Mouse (Mus musculus): ENCODE measurements at regions not wholly inside any gene's neighbourhood (a gene's known extent, or its start where the extent isn't known, plus 50 kb on each side); places are given as distances from the start of the nearest gene placed in this dataset.
"Not testable (repeated sequence)": the region's sequence is repeated elsewhere in the genome, so short reads cannot be mapped to it uniquely, and the experiment has no call there.

GRCm38 (mm10) chr6:67954570-67954969, 419.0 kb upstream of the Tacstd2 start:
- DNase-seq (ENCODE audit: low spot score in 2 of 2), result not testable (repeated sequence)

DNA sequence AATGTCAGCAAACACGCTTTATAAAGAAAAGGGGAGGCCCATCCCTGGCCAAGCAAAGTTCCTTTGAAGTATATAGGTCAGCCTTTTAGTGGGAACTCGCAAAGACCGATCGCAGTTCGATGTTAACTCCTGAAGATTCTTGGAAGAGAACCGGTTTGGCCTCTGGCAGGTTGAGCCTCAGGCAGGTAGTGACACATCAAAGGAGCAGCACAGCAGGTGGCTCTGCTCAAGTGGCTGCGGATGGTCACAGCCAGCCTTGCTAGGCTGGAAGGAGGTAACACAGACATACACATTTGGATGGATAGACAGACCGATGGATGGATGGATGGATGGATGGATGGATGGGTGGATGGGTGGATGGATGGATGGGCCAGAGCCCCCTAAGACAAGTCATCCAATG, 395.9 kb upstream of the Tacstd2 start:
- not testable (repeated sequence) for DNase-seq (ENCODE audit: low spot score in 2 of 2)

- no peak for DNase-seq (ENCODE audit: low spot score in 2 of 2)
Observed at GRCm38 (mm10) chr6:67922537-67922936, 386.9 kb upstream of the Tacstd2 start.

DNA sequence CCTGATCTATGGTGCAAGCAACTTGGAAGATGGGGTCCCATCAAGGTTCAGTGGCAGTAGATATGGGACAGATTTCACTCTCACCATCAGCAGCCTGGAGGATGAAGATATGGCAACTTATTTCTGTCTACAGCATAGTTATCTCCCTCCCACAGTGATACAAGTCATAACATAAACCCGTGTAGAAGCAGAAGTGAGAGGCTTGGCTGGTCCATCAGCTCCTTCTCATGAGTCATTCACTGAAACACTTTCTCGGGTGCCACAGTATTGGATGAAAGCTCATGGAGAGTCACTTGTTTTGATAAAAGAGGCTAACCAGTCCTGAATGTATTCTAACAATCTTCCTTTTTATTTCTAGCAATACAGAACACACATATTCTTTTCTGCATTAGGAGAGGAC, 378.3 kb upstream of the Tacstd2 start:
- DNase-seq (ENCODE audit: low spot score in 2 of 2), result no peak

- no peak for DNase-seq (ENCODE audit: low spot score in 2 of 2)
Observed at GRCm38 (mm10) chr6:67913309-67913708, 377.7 kb upstream of the Tacstd2 start.

DNA sequence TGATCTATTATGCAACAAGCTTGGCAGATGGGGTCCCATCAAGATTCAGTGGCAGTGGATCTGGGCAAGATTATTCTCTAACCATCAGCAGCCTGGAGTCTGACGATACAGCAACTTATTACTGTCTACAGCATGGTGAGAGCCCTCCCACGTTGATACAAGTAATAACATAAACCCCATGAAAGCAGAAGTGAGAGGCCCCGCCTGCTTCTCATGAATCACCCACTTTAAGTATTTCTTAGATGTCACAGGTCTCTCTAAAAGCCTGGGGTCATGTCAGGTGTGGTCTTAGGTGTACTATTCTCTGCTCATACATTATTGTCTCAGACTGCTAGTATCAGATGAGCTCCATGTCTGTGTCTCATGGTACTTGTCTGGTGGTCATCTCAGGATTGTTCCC, 360.9 kb upstream of the Tacstd2 start:
- no peak for DNase-seq (ENCODE audit: low spot score in 2 of 2)

DNA sequence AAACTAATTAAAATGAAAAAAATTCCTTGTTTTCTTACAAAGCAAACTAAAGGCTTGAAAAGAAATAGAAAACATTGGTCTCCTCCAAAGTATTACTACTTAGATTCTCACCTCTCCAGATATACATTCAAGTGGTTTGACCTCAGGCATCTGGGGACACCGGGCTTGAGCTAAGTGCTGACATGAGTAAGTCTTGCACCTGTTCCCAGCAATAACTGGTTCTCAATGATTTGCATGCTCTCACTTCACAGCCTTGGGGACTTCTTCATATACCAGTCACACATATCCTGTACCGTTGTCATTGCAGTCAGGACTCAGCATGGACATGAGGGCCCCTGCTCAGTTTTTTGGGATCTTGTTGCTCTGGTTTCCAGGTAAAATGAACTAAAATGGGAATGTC, 360.3 kb upstream of the Tacstd2 start:
- DNase-seq (ENCODE audit: low spot score in 2 of 2), result no peak

- no peak for DNase-seq (ENCODE audit: low spot score in 2 of 2)
Observed at GRCm38 (mm10) chr6:67887586-67887985, 352.0 kb upstream of the Tacstd2 start.

DNA sequence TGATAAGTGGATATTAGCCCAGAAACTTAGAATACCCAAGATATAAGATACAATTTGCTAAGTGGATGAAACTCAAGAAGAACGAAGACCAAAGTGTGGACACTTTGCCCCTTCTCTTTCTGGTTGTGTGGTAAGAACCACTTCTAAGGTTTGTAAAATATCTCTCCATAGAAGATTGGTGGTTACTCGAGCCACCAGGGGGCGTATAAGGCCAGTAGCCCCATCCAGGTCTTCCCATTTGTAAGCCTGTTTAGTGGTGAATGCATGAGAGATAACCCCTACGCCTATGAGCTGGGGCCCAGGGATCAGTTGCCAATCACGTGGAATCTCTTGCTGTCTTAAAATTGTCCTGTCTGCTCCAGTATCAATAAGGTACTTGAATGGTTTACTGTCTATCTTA, 349.3 kb upstream of the Tacstd2 start:
- DNase-seq (ENCODE audit: low spot score in 2 of 2), result no peak

- not testable (repeated sequence) for DNase-seq (ENCODE audit: low spot score in 2 of 2)
Observed at GRCm38 (mm10) chr6:67881476-67881875, 345.9 kb upstream of the Tacstd2 start.

DNA sequence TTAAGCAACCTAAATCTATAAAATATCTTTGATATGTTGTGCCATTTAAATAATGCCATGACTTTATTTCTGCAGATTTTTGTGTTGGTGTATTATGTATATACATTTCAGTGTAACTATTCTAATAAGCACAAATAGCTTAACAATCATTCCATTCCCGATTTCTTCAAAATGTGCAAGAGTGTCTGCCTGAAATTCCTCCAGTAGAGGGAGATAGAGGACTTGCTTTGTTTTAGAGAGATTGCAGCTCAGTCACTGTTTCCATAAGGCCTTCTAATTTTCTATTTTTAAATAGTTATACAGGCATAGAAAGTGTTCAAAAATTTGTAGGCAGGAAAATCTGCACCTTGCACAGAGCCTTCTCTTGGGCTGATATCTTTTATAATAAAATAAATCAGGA, 322.3 kb upstream of the Tacstd2 start:
- not testable (repeated sequence) for DNase-seq (ENCODE audit: low spot score in 2 of 2)

DNA sequence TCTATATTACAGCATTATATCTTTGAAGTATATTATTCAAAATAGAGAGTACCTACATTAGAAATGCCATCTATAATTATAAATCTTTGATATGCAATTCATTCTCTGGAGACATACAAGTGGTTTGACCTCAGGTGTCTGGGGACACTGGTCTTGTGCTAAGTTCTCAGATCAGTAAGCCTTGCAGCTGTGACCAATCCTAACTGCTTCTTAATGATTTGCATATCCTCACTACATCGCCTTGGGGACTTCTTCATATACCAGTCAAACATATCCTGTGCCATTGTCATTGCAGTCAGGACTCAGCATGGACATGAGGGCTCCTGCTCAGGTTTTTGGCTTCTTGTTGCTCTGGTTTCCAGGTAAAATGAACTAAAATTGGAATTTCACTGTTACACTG, 303.9 kb upstream of the Tacstd2 start:
- not testable (repeated sequence) for DNase-seq (ENCODE audit: low spot score in 2 of 2)

DNA sequence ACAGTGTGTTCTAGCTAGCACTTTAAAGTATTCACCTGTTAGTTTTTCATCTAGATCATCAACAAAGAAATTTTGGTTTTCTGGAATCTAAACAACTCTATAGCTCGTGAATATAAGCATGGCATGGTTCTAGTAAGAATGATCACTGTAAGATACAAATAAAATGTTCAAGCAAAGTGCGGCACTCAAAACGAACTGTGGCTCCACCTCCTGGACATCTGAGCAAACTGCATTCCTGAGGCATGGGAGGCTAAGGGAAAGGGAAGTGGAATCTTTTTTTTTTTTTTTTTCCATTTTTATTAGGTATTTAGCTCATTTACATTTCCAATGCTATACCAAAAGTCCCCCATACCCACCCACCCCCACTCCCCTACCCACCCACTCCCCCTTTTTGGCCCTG, 276.9 kb upstream of the Tacstd2 start:
- DNase-seq (ENCODE audit: low spot score in 2 of 2), result peak; percentile 4 to 6

- DNase-seq (ENCODE audit: low spot score in 2 of 2), result no peak
Observed at GRCm38 (mm10) chr6:67791393-67791792, 255.8 kb upstream of the Tacstd2 start.

DNA sequence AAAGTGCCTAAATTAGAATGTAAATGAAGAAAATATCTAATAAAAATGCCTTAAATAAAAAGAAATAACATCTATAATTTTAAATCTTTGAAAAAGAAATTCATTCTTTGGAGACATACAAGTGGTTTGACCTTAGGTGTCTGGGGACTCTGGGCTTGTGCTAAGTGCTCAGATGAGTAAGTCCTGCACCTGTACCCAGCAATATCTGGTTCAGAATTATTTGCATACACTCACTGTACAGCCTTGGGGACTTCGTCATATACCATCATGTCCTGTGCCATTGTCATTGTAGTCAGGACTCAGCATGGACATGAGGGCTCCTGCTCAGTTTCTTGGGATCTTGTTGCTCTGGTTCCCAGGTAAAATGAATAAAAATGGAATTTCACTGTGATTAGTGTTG, 255.1 kb upstream of the Tacstd2 start:
- DNase-seq (ENCODE audit: low spot score in 2 of 2), result no peak

- DNase-seq (ENCODE audit: low spot score in 2 of 2), result no peak
Observed at GRCm38 (mm10) chr6:67787091-67787765, 251.6 kb upstream of the Tacstd2 start.

DNA sequence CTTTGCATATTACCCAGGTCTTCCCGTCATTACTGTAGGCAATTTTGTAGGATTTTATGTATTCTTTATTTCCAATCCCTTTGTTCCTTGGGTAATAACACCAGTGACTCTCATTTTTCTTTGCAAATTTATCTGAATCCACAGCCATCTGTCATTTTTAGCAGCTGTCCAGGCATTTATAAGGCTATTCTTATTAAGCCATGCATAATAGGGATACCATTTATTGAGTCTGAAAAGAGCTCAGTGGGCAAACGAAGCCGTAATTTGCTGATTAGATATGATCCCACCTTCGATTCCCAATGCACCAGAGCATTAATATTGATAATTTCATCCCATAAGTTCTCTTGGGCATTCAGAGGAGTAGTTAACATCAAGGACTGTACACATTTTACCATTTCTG, 243.3 kb upstream of the Tacstd2 start:
- no peak for DNase-seq (ENCODE audit: low spot score in 2 of 2)

GRCm38 (mm10) chr6:67754102-67754501, 218.5 kb upstream of the Tacstd2 start:
- DNase-seq (ENCODE audit: low spot score in 2 of 2), result not testable (repeated sequence)

DNA sequence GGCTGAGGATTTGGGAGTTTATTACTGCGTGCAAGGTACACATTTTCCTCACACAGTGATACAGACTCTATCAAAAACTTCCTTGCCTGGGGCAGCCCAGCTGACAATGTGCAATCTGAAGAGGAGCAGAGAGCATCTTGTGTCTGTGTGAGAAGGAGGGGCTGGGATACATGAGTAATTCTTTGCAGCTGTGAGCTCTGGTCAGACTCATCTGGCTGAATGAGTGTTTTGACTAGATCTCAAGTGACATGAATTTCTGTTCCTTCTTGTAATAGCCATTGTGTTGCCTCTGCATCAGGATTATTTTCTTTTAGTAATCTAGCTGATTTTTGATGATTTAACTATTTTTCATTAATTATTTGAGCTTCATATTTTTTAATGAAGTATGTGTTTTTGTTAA, 190.0 kb upstream of the Tacstd2 start:
- no peak for DNase-seq (ENCODE audit: low spot score in 2 of 2)

DNA sequence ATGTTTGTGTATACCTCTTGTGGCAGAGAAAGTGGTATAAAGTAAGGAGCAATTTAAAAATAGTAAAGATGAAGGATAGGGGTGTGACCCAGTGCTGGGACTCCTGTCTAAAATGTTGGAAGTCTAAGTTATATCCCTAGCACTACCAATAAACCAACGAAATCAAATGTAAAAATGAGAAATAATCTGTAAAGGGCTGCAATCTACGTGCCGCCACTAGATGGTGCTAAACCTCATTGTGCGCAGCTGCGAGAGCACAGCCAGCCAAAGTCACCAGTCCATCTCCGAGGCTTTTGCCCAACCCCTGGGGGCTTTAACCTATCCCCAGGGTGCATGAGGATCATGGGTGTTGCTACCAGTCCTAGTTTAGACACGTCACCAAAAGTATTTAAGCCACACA, 163.4 kb upstream of the Tacstd2 start:
- DNase-seq (ENCODE audit: low spot score in 2 of 2), result peak in 1 of 2 experiments; percentile 14

DNA sequence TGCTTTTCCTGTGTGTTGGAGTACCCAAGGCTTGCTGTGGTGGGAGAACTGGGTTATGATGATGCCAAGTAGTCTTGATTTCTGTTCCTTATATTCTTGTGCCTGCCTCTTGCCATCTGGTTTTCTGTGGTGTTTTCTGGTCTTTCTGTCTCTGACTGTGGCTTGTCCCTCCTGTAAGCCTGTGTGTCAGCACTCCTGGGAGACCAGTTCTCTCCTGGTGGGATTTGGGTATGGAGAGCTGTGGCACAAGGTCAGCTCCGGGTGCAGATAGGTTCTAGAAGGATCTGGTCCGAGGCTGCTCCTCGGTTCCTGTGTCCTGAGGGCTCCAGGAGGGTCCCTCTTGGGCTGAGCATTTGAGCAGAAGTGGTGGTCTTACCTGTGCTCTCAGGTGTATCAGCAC, 155.4 kb upstream of the Tacstd2 start:
- DNase-seq (ENCODE audit: low spot score in 2 of 2), result not testable (repeated sequence)

DNA sequence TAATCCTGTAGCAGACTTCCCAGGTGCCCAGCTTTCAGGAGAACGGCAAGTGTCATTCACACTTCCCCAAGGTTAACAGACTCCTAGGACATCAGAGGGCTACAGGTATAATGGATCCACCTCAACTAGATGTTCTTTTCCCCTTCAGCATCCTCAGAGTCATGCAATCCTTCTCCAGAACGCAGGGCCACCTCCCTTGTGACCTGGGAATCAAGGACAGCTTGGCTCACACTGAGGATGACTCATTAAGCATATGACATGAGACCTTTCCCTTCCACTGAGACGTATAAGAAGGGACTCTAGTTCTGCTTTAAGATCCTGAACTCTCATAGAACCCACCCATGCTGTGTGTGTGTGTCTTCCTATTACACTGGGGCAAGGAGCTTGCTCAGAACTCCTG, 147.5 kb upstream of the Tacstd2 start:
- DNase-seq (ENCODE audit: low spot score in 2 of 2), result not testable (repeated sequence)

DNA sequence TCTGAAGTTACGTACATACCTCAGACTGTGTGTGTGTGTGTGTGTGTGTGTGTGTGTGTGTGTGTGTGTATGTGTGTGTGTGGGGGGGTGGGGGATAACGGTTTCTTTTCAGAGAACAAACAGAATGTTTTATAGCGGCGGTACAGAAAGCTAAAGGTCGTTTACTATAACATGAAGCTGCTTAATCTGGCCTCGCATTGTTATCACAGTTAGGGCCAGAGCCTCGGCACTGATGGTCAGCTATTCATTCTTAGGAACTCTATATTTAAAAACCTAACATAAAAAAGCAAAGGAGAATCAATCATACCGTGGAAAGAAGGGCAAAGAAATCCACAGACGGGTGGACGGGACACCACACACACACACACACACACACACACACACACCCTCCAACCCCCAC, 146.0 kb upstream of the Tacstd2 start:
- DNase-seq (ENCODE audit: low spot score in 2 of 2), result not testable (repeated sequence)

DNA sequence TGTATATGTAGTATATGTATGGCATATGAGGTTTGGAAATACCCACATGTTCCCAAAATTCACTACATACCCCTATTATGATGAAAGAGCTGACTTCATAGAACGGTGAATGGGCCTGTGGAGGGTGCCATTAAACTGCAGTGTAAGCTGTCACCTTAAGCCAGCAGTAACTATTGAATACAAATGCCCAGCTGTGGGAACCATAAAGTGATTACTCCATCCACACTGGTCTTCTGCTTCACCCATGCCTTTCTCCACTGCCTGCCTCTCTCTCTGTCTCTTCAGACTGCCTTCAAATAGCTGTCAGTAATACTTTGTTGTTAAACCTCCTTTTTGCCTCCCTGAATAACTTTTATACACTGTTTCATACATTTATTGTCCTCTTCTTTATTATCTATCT, 143.5 kb upstream of the Tacstd2 start:
- DNase-seq (ENCODE audit: low spot score in 2 of 2), result not testable (repeated sequence)
